ENCODE assay signal across 10 mouse cellular contexts in the genomic region with DNA sequence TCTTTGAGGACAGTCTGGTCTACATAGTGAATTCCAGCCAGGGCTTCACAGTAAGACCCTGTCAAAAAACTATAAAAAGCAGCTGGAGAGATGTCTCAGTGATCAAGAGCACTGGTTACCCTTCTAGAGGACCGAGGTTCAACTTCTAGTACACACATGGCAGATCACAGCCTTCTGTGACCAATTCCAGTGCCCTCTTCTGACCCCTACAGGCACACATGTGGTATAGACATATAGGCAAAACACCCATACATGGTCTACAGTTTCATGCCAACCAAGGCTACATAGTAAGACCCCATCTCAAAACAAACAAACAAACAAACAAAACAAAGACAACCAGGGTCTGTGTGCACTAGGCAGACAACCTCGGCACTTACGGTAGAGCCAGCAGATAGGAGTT. TPM values are rescaled to one million over a fixed set of nuclear protein-coding genes. Genes with fewer than 3 reads are reported as not detected.
DNase-seq lines count a peak whose midpoint lies in the region; ATAC-seq lines count a peak whose summit lies in the region.
"Had no signal": no experiment of that assay in that cellular context is flagged by ENCODE, and none has a peak within 500 bp of the region (broad histone marks: within the 10 kb centered on the region; RNA-seq: fewer than 3 reads in every experiment).

No protein-coding gene starts in this region.

- H3K27me3 ChIP-seq in hindbrain, embryonic 10.5 days (ENCODE audit: insufficient read depth, poor library complexity, severe bottlenecking): no peaks in the 10 kb centered on the region
- H3K27me3 ChIP-seq in hindbrain, embryonic 12.5 days: no peaks in the 10 kb centered on the region
- H3K27me3 ChIP-seq in liver, embryonic 12.5 days (replicated peaks): no peaks in the 10 kb centered on the region
- H3K27me3 ChIP-seq: intestine, embryonic 15.5 days had no signal

- 71% methylated on average over 3 of the region's 3 CpGs for WGBS in hindbrain, embryonic 10.5 days
- 68% methylated on average over 3 of the region's 3 CpGs for WGBS in hindbrain, embryonic 12.5 days
- 54% methylated on average over 3 of the region's 3 CpGs for WGBS in liver, embryonic 12.5 days (ENCODE audit: insufficient replicate concordance)

- H3K4me2 ChIP-seq in hindbrain, embryonic 12.5 days (replicated peaks): no peak overlapping the region
- H3K4me2 ChIP-seq in liver, embryonic 12.5 days: peak overlapping the region; percentile 3; the same call in 1 of the 2 replicates
- H3K4me2 ChIP-seq: intestine, embryonic 15.5 days had no signal

- 0 out of 2 replicates have a peak overlapping the region, but pooled peaks have one; percentile 4 for H3K4me3 ChIP-seq in hindbrain, embryonic 10.5 days
- H3K4me3 ChIP-seq in hindbrain, embryonic 12.5 days: no peak overlapping the region
- H3K4me3 ChIP-seq in liver, embryonic 12.5 days: no peak overlapping the region
- H3K4me3 ChIP-seq: intestine, embryonic 15.5 days had no signal

- H3K4me1 ChIP-seq in hindbrain, embryonic 10.5 days (replicated peaks): peaks cover 48% of the 10 kb centered on the region
- peaks cover 30% of the 10 kb centered on the region for H3K4me1 ChIP-seq in hindbrain, embryonic 12.5 days
- peaks cover 76% of the 10 kb centered on the region for H3K4me1 ChIP-seq in liver, embryonic 12.5 days

- peaks cover 72% of the 10 kb centered on the region for H3K36me3 ChIP-seq in hindbrain, embryonic 10.5 days
- peaks cover 34% of the 10 kb centered on the region for H3K36me3 ChIP-seq in hindbrain, embryonic 12.5 days
- peaks cover 68% of the 10 kb centered on the region for H3K36me3 ChIP-seq in liver, embryonic 12.5 days

- no peak for DNase-seq in hindbrain, embryonic 10.5 days (ENCODE audit: low spot score)
- DNase-seq in 416B (ENCODE audit: low read depth) (peak; percentile 82), ES-CJ7 (ENCODE audit: low read depth, low spot score) (peak; percentile 79)
- no peak for DNase-seq in frontal cortex, adult 2 months (ENCODE audit: extremely low spot score in 1 of 2, low spot score in 1 of 2)
- DNase-seq in adrenal gland, postnatal 25 days: no peak
- no peak for DNase-seq in layer of hippocampus, adult 8-10 months (ENCODE audit: low spot score in 2 of 2)

- no peak for ATAC-seq in hindbrain, embryonic 12.5 days (ENCODE audit: low FRiP score)
- no peak for ATAC-seq in liver, embryonic 12.5 days
- ATAC-seq: intestine, embryonic 15.5 days; midbrain, embryonic 16.5 days had no signal

- H3K9me3 ChIP-seq in hindbrain, embryonic 10.5 days: no peaks in the 10 kb centered on the region
- no peaks in the 10 kb centered on the region for H3K9me3 ChIP-seq in hindbrain, embryonic 12.5 days (replicated peaks)
- H3K9me3 ChIP-seq in liver, embryonic 12.5 days (replicated peaks): no peaks in the 10 kb centered on the region
- H3K9me3 ChIP-seq: intestine, embryonic 15.5 days had no signal

- no peak overlapping the region for H3K9ac ChIP-seq in hindbrain, embryonic 12.5 days
- no peak overlapping the region for H3K9ac ChIP-seq in liver, embryonic 12.5 days
- H3K9ac ChIP-seq: intestine, embryonic 15.5 days had no signal

- no peak overlapping the region for H3K27ac ChIP-seq in hindbrain, embryonic 10.5 days
- no peak overlapping the region for H3K27ac ChIP-seq in hindbrain, embryonic 12.5 days
- peak overlapping the region; percentile 38; the same call in 1 of the 2 replicates for H3K27ac ChIP-seq in liver, embryonic 12.5 days
- H3K27ac ChIP-seq: intestine, embryonic 15.5 days had no signal

RNA-seq across cellular contexts. Expression of a gene that starts 4.8 kb away (rescaled TPM):
- polyA plus RNA-seq in hindbrain, embryonic 10.5 days (2016; fragmentation: Nextera tagmentation; extraction: Ambion mirVana): 40.6 and 41.4 TPM in 2 replicates
- 29.7 and 29.9 TPM in 2 replicates for polyA plus RNA-seq in hindbrain, embryonic 12.5 days (2016; fragmentation: Nextera tagmentation; extraction: Ambion mirVana)
- polyA plus RNA-seq in liver, embryonic 12.5 days (2016; fragmentation: Nextera tagmentation; extraction: Ambion mirVana): 24.3 and 27.1 TPM in 2 replicates
- 12.2 and 12.9 TPM in 2 replicates for polyA plus RNA-seq in frontal cortex, adult 2 months (2012; rRNA removed)
- 12.5 and 12.9 TPM in 2 replicates for total RNA-seq in adrenal gland, postnatal 25 days (2021)
- total RNA-seq in layer of hippocampus, adult 8-10 months (2022): 10 to 100 TPM; 12.2 to 17.8 (median 12.3) TPM

RNA-seq across cellular contexts. Expression of a gene that starts 4.9 kb away (rescaled TPM):
- 166 and 173 TPM in 2 replicates for polyA plus RNA-seq in hindbrain, embryonic 10.5 days (2016; fragmentation: Nextera tagmentation; extraction: Ambion mirVana)
- 105 and 109 TPM in 2 replicates for polyA plus RNA-seq in hindbrain, embryonic 12.5 days (2016; fragmentation: Nextera tagmentation; extraction: Ambion mirVana)
- polyA plus RNA-seq in liver, embryonic 12.5 days (2016; fragmentation: Nextera tagmentation; extraction: Ambion mirVana): 110 TPM in 2 replicates
- 36.7 and 38.4 TPM in 2 replicates for polyA plus RNA-seq in frontal cortex, adult 2 months (2012; rRNA removed)
- 74.1 and 81.7 TPM in 2 replicates for total RNA-seq in adrenal gland, postnatal 25 days (2021)
- total RNA-seq in layer of hippocampus, adult 8-10 months (2022): 10 to 100 TPM; 27.7 to 36.7 (median 33.7) TPM

RNA-seq across cellular contexts. Expression of a gene that starts 15.2 kb away (rescaled TPM):
- polyA plus RNA-seq in hindbrain, embryonic 10.5 days (2016; fragmentation: Nextera tagmentation; extraction: Ambion mirVana): 61.9 and 67.2 TPM in 2 replicates
- polyA plus RNA-seq in hindbrain, embryonic 12.5 days (2016; fragmentation: Nextera tagmentation; extraction: Ambion mirVana): 95.7 and 106 TPM in 2 replicates
- polyA plus RNA-seq in liver, embryonic 12.5 days (2016; fragmentation: Nextera tagmentation; extraction: Ambion mirVana): 1.7 and 2.3 TPM in 2 replicates
- polyA plus RNA-seq in frontal cortex, adult 2 months (2012; rRNA removed): 78.4 and 80.4 TPM in 2 replicates
- total RNA-seq in adrenal gland, postnatal 25 days (2021): 0.38 and 1.5 TPM in 2 replicates
- 100 to 1,000 TPM; 115 to 132 (median 124) TPM for total RNA-seq in layer of hippocampus, adult 8-10 months (2022)

RNA-seq across cellular contexts. Expression of a gene that starts 26.3 kb away (rescaled TPM):
- polyA plus RNA-seq in hindbrain, embryonic 10.5 days (2016; fragmentation: Nextera tagmentation; extraction: Ambion mirVana): 2.0 and 2.6 TPM in 2 replicates
- polyA plus RNA-seq in hindbrain, embryonic 12.5 days (2016; fragmentation: Nextera tagmentation; extraction: Ambion mirVana): 1.4 and 2.5 TPM in 2 replicates
- polyA plus RNA-seq in liver, embryonic 12.5 days (2016; fragmentation: Nextera tagmentation; extraction: Ambion mirVana): 0.06 and 0.17 TPM in 2 replicates
- polyA plus RNA-seq in frontal cortex, adult 2 months (2012; rRNA removed): 2.7 and 4.6 TPM in 2 replicates
- 0.05 and 0.76 TPM in 2 replicates for total RNA-seq in adrenal gland, postnatal 25 days (2021)
- 1 to 10 TPM; 3.1 to 6.3 (median 5.0) TPM for total RNA-seq in layer of hippocampus, adult 8-10 months (2022)

RNA-seq across cellular contexts. Expression of a gene that starts 30.5 kb away (rescaled TPM):
- 7.5 and 7.8 TPM in 2 replicates for polyA plus RNA-seq in hindbrain, embryonic 10.5 days (2016; fragmentation: Nextera tagmentation; extraction: Ambion mirVana)
- polyA plus RNA-seq in hindbrain, embryonic 12.5 days (2016; fragmentation: Nextera tagmentation; extraction: Ambion mirVana): 12.1 and 18.5 TPM in 2 replicates
- 38.3 and 39.8 TPM in 2 replicates for polyA plus RNA-seq in liver, embryonic 12.5 days (2016; fragmentation: Nextera tagmentation; extraction: Ambion mirVana)
- polyA plus RNA-seq in frontal cortex, adult 2 months (2012; rRNA removed): 324 and 357 TPM in 2 replicates
- 34.0 and 38.0 TPM in 2 replicates for total RNA-seq in adrenal gland, postnatal 25 days (2021)
- 100 to 1,000 TPM; 386 to 493 (median 443) TPM for total RNA-seq in layer of hippocampus, adult 8-10 months (2022)

Comparison
In these comparisons a context has a peak if more than half of its experiments do, and no peak if none do; other contexts are left out.
1. DNase-seq: peak in 416B (single experiment) and ES-CJ7 (single experiment); none in hindbrain, embryonic 10.5 days (single experiment), frontal cortex, adult 2 months (0 of 2), adrenal gland, postnatal 25 days (single experiment) and layer of hippocampus, adult 8-10 months (0 of 2).
2. RNA of a gene that starts 15.2 kb away (polyA plus RNA-seq): 95.7 to 106 TPM in hindbrain, embryonic 12.5 days, 78.4 to 80.4 TPM in frontal cortex, adult 2 months and 61.9 to 67.2 TPM in hindbrain, embryonic 10.5 days; 1.7 to 2.3 TPM in liver, embryonic 12.5 days; every median in the first group is over 10 times any median in the second.